Mouse (Mus musculus): Measurements from ENCODE around the gene Naa35.
"Not testable (repeated sequence)": the region's sequence is repeated elsewhere in the genome, so short reads cannot be mapped to it uniquely, and the experiment has no call there.

Naa35 gene

GRCm38 (mm10) chr13:59580954-59581353 is 4.1 kb upstream of the Naa35 start:
- DNase-seq, result peak; percentile 30

GRCm38 (mm10) chr13:59584481-59584880 is 578 bp upstream of the Naa35 start:
- peak; percentile 42 for DNase-seq

- no peak for DNase-seq
These were observed 568 bp downstream of the Naa35 start for GRCm38 (mm10) chr13:59585648-59586005.

- no peak for DNase-seq
These were observed 2.1 kb downstream of the Naa35 start for GRCm38 (mm10) chr13:59587201-59587600.

DNA sequence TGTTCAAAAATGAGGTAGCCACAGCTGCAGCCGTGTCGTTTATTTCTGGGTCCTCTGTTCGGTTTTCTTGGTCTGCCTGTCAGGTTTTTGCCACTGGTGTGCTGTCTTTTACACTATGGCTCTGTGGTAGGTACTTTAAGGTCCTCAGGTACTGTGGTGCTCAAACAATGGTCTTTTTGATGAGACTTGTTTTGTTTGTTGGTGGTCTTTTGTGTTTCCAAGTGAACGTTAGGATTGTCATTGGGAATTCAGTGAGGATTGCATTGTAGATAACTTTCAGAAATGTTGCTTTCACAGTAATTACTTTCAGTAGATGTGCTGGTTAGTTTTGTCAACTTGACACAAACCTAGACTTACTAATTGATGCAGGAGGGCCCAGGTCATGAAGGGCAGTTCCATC is 4.6 kb downstream of the Naa35 start:
- no peak for DNase-seq

DNA sequence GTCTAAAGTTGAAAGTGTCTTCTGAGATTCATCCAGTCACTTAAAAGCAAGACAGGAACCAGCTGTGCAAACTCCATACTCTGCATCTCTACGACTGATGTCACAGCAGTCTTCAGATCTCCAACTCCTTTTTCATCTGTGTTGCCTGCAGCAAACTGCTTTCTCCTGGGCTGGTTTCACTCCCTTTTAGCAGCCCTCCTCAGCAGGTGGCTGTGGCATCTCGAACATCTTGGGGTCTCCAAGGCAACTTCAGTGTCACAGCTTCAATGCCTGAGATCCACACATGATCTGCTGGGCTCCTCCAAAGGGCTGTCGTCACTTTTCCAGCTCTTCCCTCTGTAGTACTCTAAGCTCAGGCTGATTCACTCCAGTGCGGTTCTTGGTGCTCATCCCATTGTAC is 5.6 kb downstream of the Naa35 start:
- no peak for DNase-seq

DNA sequence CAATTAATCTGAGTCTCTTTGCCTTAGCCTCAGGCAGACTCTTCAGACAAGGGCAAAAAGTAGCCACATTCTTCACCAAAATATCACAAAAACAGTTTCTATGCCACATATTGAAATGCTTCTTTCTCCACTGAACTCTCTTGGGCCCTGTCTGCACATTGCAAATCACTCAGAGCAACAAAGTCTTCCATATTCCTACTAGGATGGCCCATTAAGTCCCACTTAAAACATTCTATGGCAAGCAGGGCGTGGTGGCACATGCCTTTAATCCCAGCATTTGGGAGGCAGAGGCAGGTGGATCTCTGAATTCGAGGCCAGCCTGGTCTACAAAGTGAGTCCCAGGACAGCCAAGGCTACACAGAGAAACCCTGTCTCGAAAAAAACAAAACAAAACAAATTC is 7.0 kb downstream of the Naa35 start:
- not testable (repeated sequence) for DNase-seq

DNA sequence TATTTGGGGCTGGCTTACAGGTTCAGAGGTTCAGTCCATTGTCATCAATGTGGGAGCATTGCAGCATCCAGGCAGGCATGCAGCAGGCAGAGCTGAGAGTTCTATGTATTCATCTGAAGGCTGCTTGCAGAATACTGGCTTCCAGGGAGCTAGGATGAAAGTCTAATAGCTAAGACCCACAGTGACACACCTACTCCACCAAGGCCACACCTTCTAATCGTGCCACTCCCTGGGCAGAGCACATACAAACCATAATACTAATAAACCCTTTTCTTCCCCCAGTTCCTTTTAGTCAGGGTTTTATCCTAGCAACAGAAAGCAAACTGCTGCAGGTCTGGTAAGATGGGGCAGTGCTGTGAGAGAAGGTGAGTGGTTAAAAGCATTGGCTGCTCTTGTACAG is 7.6 kb downstream of the Naa35 start:
- DNase-seq, result peak; percentile 14

DNA sequence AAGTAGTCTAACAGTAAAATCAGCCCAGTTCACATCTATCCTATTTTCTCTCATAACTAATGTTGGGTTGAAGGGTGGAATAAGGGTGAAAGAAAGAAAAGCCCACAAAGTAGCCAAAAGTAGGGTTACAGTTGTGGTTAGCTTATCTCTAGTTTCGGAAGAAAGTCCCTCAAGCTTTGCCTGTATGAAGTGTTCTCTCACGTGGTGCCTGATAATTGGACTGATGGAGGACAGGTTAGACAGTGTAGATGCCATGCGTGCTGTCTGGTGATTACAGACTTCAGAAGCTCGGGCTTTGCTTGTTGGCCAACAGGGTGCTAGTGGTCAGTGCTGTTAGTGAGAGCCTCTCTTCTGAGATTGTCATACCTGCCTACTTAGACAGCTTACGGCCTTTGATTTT is 18.0 kb downstream of the Naa35 start:
- DNase-seq, result no peak

GRCm38 (mm10) chr13:59604511-59604910 is 19.5 kb downstream of the Naa35 start:
- no peak for DNase-seq

- no peak for DNase-seq
These were observed 20.3 kb downstream of the Naa35 start for GRCm38 (mm10) chr13:59605221-59605922.

DNA sequence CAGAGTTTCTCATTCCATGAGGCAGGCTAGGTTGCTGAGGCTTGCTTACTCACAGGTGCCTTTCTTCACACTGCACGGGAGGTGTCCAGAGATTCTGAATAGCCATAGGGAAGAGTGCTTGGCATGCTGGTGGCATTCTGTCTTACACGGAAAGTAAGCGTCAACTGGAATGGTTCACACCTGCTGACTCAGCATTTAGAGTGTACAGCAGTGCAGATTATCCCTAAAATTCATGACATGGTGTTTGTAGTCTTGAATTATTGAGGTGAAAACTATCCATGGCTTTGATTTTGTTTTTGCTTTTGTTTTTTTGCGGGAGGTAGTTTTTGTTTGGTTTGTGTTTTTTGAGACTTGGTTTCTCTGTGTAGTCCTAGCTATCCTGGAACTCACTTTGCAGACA is 24.8 kb downstream of the Naa35 start:
- no peak for DNase-seq

DNA sequence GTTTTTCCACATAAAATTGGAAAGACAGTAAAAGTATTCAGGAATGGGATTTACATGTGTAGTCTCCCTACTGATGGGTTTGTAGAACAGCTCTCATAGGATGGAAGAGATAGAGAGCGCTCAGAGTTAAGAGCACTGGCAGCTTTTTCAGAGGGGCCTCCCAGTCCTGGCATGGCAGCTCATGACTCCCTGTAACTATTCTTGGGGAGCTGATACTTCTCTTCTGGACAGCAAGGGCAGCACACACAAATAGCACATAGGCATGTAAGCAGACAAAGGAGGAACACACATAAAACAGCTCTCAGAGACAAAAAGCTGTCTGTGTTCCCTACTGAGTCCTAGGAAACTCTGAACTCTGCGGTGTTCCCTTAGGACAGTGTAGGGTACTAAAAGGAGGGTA is 25.4 kb downstream of the Naa35 start:
- no peak for DNase-seq

DNA sequence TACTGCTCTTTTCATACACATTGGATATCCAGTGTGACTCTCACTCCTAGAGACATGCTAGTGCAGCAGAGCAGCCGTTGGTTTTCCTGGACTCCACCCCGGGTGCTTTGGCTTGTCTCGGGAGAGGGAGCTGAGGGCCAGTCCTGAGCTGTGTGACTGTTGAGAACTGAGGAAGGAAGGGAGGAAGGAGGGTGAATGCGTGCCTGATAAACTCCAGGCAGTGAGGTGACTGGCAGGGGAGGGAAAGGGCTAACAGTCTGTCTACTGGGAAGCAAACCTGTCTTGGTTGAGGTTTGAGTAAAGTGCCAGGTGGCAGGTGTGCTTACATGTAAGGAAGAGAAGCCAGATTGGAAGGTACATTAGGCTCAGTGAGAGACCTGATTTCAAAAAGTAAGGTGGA is 28.8 kb downstream of the Naa35 start:
- no peak for DNase-seq

DNA sequence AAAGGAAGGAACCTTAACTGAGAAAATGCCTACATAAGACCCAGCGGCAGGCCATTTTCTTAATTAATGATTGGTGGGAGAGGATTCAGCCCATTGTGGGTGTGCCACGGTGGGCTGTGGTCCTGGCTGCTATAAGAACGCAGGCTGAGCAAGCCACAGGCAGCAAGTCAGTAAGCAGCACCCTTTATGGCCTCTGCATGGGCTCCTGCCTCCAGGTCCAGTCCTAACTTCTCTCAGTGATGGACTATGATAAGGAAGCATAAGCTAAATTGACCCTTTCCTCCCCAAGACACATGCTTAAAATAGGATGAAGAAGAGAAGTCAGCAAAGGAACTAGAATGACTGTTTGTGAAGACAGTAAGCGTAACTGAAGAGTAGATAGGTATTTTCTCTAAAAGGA is 30.1 kb downstream of the Naa35 start:
- no peak for DNase-seq

- no peak for DNase-seq
These were observed 30.5 kb downstream of the Naa35 start for GRCm38 (mm10) chr13:59615554-59615953.

GRCm38 (mm10) chr13:59618463-59618862 is 33.4 kb downstream of the Naa35 start:
- no peak for DNase-seq

DNA sequence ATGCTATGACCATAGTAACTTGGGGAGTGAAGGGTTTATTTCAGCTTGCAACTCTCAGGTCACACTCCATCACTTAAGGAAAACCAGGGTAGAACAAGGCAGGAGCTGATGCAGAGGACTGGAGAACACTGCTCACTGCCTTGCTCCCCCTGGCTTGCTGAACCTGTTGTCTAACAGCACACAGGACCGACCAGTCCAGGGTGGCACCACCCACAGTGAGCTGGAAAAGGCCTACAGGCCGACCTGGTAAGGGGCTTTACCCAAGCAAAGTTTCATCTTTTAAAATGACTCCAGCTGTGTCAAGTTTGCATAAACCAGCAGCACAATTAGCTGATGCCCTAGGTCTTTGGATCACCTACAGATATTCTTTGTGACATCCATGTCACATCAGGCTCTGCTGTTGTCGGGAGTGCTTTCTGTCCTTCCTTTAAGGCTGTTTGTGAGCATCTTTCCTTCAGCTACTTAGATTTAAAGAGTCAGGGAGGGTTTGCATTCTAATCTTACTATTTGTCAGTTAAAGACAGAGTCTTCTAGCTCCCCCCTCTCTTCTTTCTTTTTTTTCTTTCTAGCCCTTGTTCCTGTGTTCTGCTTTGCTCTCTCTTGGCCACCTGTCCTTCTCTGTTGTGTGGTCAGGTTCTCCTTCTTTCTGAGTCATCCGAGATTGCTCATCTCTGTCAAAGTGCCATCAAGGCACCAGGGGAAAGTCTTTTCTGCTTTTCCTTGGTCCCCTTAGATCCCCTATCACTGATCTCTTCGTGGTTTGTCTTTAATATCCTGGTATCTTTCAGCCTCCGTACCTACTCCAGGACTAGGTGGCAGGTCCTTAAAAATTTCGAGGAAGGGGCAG is 36.8 kb downstream of the Naa35 start:
- no peak for DNase-seq

DNA sequence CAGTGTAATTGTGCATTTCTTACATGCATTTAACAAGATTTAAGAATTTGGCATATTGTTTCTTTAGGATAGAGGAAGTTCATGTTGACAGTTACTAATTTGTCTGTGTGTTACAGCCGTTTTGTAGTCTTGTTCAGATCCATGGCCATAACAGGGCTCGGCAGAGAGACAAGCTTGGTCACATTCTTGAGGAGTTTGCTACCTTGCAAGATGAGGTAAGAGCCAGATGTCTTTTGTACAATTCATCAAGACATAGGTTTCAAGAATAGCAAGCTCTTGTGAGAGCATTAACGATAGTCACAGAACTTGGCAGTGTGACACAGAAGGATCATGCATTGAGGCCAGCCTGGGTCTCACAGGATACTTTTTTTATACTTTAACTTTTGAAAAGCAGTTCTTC is 39.3 kb downstream of the Naa35 start:
- DNase-seq, result no peak

DNA sequence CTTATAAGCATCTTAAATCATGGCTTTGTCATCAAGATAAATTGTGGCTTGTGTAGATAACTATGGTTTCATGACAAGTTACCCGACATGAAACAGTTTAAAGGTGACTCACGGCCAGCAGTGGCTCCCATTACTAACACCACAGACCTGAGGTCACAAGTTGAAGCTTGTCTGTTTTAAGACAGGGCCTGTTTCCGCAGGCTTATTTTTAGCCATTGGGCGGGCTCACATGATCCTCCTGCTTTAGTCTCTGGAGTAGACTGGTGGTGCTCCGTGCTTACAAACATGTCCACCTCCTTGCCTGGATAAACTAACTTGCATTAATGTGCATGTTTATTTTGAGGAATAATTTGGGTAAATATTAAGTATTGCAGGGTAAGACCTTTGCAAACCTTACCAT is 39.8 kb downstream of the Naa35 start:
- no peak for DNase-seq

DNA sequence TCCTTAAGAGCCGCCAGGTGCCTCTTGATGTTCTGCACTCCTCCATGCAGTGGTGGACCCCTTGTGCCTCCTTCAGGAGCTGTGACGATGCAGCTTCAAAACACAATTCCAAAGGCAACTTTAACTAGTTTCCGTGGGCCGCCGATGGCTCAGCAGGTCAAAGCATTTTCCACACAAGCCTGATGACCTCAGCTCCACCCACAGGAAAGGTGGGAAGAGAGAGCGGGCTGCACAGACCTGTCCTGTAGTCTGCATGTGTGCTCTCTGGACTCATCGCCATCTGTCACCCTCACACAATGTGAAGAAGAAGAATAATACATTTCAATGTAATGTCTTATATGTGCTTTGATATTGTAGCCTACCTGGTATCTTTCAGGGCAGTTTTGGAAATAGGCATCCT is 41.7 kb downstream of the Naa35 start:
- no peak for DNase-seq

GRCm38 (mm10) chr13:59634637-59635036 is 49.6 kb downstream of the Naa35 start:
- DNase-seq, result no peak

GRCm38 (mm10) chr13:59637800-59638199 is 52.7 kb downstream of the Naa35 start:
- DNase-seq, result no peak

DNA sequence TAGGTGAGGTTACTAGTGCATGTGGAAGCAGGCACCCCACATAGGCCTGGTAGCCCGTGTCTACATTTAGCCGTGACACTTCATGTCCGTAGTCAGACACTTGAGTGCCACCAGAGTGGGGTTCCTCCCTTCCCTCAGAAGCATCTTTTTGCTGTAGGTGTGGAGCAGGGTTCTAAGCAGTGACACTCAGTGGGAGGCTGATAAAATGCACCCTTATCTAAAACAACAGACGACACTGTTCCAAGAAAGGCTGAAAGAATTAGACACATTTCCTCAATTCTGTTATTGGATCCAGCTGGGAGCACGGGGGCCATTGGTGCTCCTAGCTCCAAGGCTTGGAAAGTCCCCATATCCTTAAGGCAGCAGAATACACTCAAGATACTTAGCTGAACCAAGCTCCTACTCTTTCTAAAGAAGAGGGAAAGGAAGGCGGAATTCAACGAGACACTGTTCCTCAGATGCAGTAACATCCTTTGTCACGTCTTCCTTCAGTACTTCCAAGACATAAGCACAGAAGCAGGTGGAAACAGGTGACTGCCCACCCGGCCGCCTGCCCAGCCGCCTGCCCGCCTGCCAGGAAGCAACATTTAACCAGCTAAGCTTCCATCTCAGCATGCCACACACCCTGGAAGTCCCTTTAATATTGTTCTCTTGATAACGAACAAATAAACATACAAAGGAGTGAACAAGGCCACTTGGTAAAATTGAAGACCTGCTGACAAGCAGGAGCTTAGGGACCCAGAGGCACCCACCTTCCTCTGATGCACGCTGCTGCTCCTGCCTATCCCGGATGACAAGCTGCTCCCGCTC is 54.5 kb downstream of the Naa35 start:
- DNase-seq, result peak; percentile 44
